Mouse (Mus musculus): ENCODE data around the gene Zfp341. TPM values are rescaled to one million over a fixed set of nuclear protein-coding genes. Genes with fewer than 3 reads are reported as not detected.

The Zfp341 gene
- polyA plus RNA-seq, 2 experiments, result 1.1 to 3.6 TPM

- Histone ChIP-seq H3K36me3 (replicated peaks; ENCODE audit: control insufficient read depth, insufficient read depth, low read depth) (no peaks in the 10 kb centered on the region), H3K27ac (peak overlapping the region; percentile 92), H3K27me3 (ENCODE audit: control insufficient read depth, insufficient read depth, low read length) (no peaks in the 10 kb centered on the region), H3K4me1 (replicated peaks; ENCODE audit: control insufficient read depth in 2 of 2, insufficient read depth in 2 of 2, low read length in 1 of 2) (peaks cover 14 to 23% of the 10 kb centered on the region in 2 experiments), H3K4me2 (ENCODE audit: low read depth) (peak overlapping the region; percentile 95), H3K4me3 (ENCODE audit: insufficient read depth in 1 of 2, low read depth in 2 of 2, low read length in 2 of 2) (peak overlapping the region; percentile 47 to 50), H3K9me3 (ENCODE audit: control insufficient read depth, low read length) (no peaks in the 10 kb centered on the region), H3K9ac (replicated peaks) (peak overlapping the region; percentile 77)
- WGBS (ENCODE audit: insufficient replicate concordance), result 15% methylated on average over 7 of the region's 7 CpGs
- ATAC-seq (ENCODE audit: insufficient read depth) (peak; percentile 3; the same call in 1 of the 2 replicates), DNase-seq (ENCODE audit: low read depth in 3 of 3, low spot score in 3 of 3) (no peak)
- TF ChIP-seq EP300 (IDR thresholded peaks at IDR 0.05; ENCODE audit: low read depth) (no peak), CTCF (IDR thresholded peaks at IDR 0.05; ENCODE audit: low read depth) (no peak)
These were observed 8.9 kb upstream of the Zfp341 start for GRCm38 (mm10) chr2:154604156-154604555.

DNA sequence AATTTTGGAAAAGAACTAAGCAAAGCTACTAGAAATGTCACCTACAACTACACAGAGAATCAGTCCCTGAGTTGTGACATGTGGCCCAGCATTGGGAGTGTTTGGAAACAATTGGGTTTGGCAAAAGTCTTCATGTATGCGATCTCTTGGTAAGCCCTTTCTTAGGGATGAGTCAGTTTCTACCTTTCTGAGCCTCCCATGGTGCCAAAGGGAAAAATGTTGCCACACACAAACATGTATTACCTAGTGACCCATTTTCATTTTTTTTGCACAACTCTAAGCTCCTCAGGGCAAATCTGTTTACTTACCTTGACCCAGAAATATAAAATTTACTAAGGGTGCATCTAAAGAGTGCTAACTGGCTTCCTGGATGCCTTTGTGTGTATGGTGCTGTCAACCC lies 6.1 kb upstream of the Zfp341 start:
- Histone ChIP-seq H3K27me3 (ENCODE audit: control insufficient read depth, insufficient read depth, low read length) (no peaks in the 10 kb centered on the region), H3K9me3 (ENCODE audit: control insufficient read depth, low read length) (no peaks in the 10 kb centered on the region), H3K27ac (no peak overlapping the region), H3K4me1 (replicated peaks; ENCODE audit: control insufficient read depth in 2 of 2, insufficient read depth in 2 of 2, low read length in 1 of 2) (peaks cover 17 to 25% of the 10 kb centered on the region in 2 experiments), H3K36me3 (replicated peaks; ENCODE audit: control insufficient read depth, insufficient read depth, low read depth) (no peaks in the 10 kb centered on the region), H3K4me2 (ENCODE audit: low read depth) (no peak overlapping the region), H3K9ac (replicated peaks) (no peak overlapping the region), H3K4me3 (ENCODE audit: insufficient read depth in 1 of 2, low read depth in 2 of 2, low read length in 2 of 2) (no peak overlapping the region)
- DNase-seq (ENCODE audit: low read depth in 3 of 3, low spot score in 3 of 3), result no peak
- 72% methylated on average over 1 of the region's 1 CpGs for WGBS (ENCODE audit: insufficient replicate concordance)
- TF ChIP-seq EP300 (IDR thresholded peaks at IDR 0.05; ENCODE audit: low read depth) (no peak), CTCF (IDR thresholded peaks at IDR 0.05; ENCODE audit: low read depth) (no peak)
- ATAC-seq (ENCODE audit: insufficient read depth), result no peak

DNA sequence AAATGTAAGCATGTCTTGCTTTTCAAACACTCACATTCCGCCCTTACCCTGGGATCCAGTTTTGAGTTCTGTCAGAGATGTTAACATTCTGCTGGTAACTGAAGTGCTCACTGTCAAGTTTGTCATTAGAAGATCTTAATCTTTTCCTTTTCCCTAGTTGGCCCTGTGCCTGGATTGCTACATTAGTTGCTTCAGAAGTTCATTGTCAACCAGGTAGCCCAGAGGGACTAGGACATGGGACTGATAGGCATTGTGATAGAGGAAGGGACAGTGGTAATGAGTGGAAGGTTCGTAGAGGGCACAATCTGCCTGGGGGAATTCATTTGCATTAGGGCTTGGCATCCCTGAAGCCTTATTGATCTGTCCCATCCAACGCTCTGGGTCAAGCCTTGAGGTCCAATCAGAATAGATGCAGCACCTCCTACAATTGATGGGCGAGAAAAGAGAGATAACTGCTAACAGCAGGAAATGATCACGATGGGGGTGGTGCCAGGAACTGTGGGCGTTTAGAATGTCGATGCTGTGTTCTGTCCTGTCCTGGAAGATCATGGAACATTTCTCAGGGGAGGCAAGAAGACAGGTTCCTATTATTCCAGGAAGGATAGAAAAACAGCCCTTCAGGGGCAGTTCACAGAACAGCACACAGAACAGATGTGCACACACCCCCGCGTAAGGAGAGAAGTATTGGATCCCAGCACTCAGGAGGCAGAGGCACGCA lies 3.9 kb upstream of the Zfp341 start:
- Histone ChIP-seq H3K36me3 (replicated peaks; ENCODE audit: control insufficient read depth, insufficient read depth, low read depth) (no peaks in the 10 kb centered on the region), H3K9me3 (ENCODE audit: control insufficient read depth, low read length) (no peaks in the 10 kb centered on the region), H3K4me3 (ENCODE audit: insufficient read depth in 1 of 2, low read depth in 2 of 2, low read length in 2 of 2) (no peak overlapping the region), H3K9ac (replicated peaks) (no peak overlapping the region), H3K27ac (no peak overlapping the region), H3K27me3 (ENCODE audit: control insufficient read depth, insufficient read depth, low read length) (no peaks in the 10 kb centered on the region), H3K4me2 (ENCODE audit: low read depth) (no peak overlapping the region), H3K4me1 (replicated peaks; ENCODE audit: control insufficient read depth in 2 of 2, insufficient read depth in 2 of 2, low read length in 1 of 2) (peaks cover 17 to 28% of the 10 kb centered on the region in 2 experiments)
- TF ChIP-seq CTCF (IDR thresholded peaks at IDR 0.05; ENCODE audit: low read depth), result no peak
- no peak for TF ChIP-seq EP300 (IDR thresholded peaks at IDR 0.05; ENCODE audit: low read depth)
- ATAC-seq (ENCODE audit: insufficient read depth) (no peak), DNase-seq (ENCODE audit: low read depth in 3 of 3, low spot score in 3 of 3) (no peak)
- 40% methylated on average over 10 of the region's 10 CpGs for WGBS (ENCODE audit: insufficient replicate concordance)

DNA sequence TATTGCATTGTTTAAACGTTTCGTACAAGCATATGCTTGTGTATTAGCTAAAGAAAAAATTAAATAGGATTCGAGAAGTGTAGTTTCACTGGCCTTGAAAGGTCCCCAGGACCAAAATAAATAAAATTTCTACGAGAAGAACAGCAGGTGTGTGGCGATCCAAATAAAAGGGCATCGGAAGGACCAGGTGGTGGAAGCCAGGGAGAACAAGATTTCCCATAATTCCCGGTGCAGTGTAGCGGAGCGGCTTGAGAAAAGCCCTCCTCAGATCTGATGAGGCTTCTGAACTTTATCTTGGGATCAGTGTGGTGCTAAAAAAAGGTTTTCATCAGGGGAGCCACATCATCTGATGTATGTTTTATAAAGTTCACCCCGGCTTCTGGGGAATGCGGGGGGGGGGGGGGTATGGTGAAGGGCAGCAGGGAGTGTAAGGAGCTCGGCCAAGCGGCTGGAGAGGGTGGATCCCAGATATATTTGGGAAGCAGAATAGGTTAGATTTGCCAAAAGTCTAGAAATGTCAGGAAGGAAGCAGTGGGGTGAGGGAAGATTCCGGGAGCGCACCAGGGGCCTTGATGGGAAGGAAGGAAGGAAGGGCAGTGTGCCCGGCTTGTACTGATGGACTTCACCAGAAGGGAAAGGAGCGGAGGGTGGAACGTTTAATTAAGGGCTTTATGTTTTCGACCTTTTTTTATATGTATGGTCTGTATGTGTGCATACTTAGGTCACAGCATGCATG lies 1.9 kb downstream of the Zfp341 start:
- Histone ChIP-seq H3K4me3 (ENCODE audit: insufficient read depth in 1 of 2, low read depth in 2 of 2, low read length in 2 of 2) (peak overlapping the region; percentile 22 to 32; a peak in 2 of 4 replicates), H3K4me2 (ENCODE audit: low read depth) (peak overlapping the region; percentile 86), H3K9me3 (ENCODE audit: control insufficient read depth, low read length) (no peaks in the 10 kb centered on the region), H3K9ac (replicated peaks) (peak overlapping the region; percentile 40), H3K27me3 (ENCODE audit: control insufficient read depth, insufficient read depth, low read length) (no peaks in the 10 kb centered on the region), H3K27ac (peak overlapping the region; percentile 53), H3K4me1 (replicated peaks; ENCODE audit: control insufficient read depth in 2 of 2, insufficient read depth in 2 of 2, low read length in 1 of 2) (peaks cover 29 to 36% of the 10 kb centered on the region in 2 experiments), H3K36me3 (replicated peaks; ENCODE audit: control insufficient read depth, insufficient read depth, low read depth) (no peaks in the 10 kb centered on the region)
- TF ChIP-seq CTCF (IDR thresholded peaks at IDR 0.05; ENCODE audit: low read depth) (no peak), EP300 (IDR thresholded peaks at IDR 0.05; ENCODE audit: low read depth) (no peak)
- ATAC-seq (ENCODE audit: insufficient read depth) (no peak), DNase-seq (ENCODE audit: low read depth in 3 of 3, low spot score in 3 of 3) (no peak)
- 40% methylated on average over 19 of the region's 19 CpGs for WGBS (ENCODE audit: insufficient replicate concordance)

GRCm38 (mm10) chr2:154615674-154616073 lies 2.6 kb downstream of the Zfp341 start:
- Histone ChIP-seq H3K4me3 (ENCODE audit: insufficient read depth in 1 of 2, low read depth in 2 of 2, low read length in 2 of 2) (no peak overlapping the region; a peak in 1 of 4 replicates), H3K36me3 (replicated peaks; ENCODE audit: control insufficient read depth, insufficient read depth, low read depth) (no peaks in the 10 kb centered on the region), H3K9me3 (ENCODE audit: control insufficient read depth, low read length) (no peaks in the 10 kb centered on the region), H3K27me3 (ENCODE audit: control insufficient read depth, insufficient read depth, low read length) (no peaks in the 10 kb centered on the region), H3K4me2 (ENCODE audit: low read depth) (peak overlapping the region; percentile 86), H3K27ac (peak overlapping the region; percentile 53), H3K4me1 (replicated peaks; ENCODE audit: control insufficient read depth in 2 of 2, insufficient read depth in 2 of 2, low read length in 1 of 2) (peaks cover 29 to 36% of the 10 kb centered on the region in 2 experiments), H3K9ac (replicated peaks) (peak overlapping the region; percentile 40)
- TF ChIP-seq EP300 (IDR thresholded peaks at IDR 0.05; ENCODE audit: low read depth) (peak; percentile 27; the same call in 1 of the 2 replicates), CTCF (IDR thresholded peaks at IDR 0.05; ENCODE audit: low read depth) (no peak)
- ATAC-seq (ENCODE audit: insufficient read depth), result no peak
- 17% methylated on average over 5 of the region's 5 CpGs for WGBS (ENCODE audit: insufficient replicate concordance)
- DNase-seq (ENCODE audit: low read depth in 3 of 3, low spot score in 3 of 3), result peak in 1 of 3 experiments; percentile 64
